Mouse (Mus musculus) limb, embryonic 14.5 days (tissue): Measurements from ENCODE around the gene Trmt5. TPM values are rescaled to one million over a fixed set of nuclear protein-coding genes. Genes with fewer than 3 reads are reported as not detected.

Experiments used
- ATAC-seq: fragments of 200-750 bp; cut with Nextera tagmentation; 2 replicates; pipeline ENCODE4 v1.8.0; 2017; ENCODE audit warnings: low read depth, moderate number of reproducible peaks, moderate TSS enrichment; ENCODE audit not compliant: low FRiP score
- DNase-seq: peaks from one replicate; pipeline ENCODE4 v3.0.0-alpha.2; 2015; ENCODE audit warnings: low spot score
- H3K27ac ChIP-seq: fragments of 300-500 bp; sonication (generic); replicated peaks from 2 replicates; pipeline ENCODE4 v1.5.1; 2014; ENCODE audit warnings: low read depth, mild to moderate bottlenecking, low read length, moderate library complexity, mixed read lengths
- H3K27me3 ChIP-seq: fragments of 300-500 bp; sonication (generic); 2 replicates; pipeline ENCODE4 v1.6.1; 2014; ENCODE audit warnings: low read length, mixed read lengths; ENCODE audit not compliant: control insufficient read depth, insufficient read depth
- H3K36me3 ChIP-seq: fragments of 300-500 bp; sonication (generic); 2 replicates; pipeline ENCODE4 v1.6.1; 2014; ENCODE audit warnings: mild to moderate bottlenecking, low read length, moderate library complexity, mixed read lengths; ENCODE audit not compliant: control insufficient read depth, insufficient read depth
- H3K4me1 ChIP-seq: fragments of 300-500 bp; sonication (generic); 2 replicates; pipeline ENCODE4 v1.6.1; 2014; ENCODE audit warnings: antibody characterized with exemption, low read length, mixed read lengths; ENCODE audit not compliant: control insufficient read depth, insufficient read depth
- H3K4me2 ChIP-seq: fragments of 300-500 bp; sonication (generic); replicated peaks from 2 replicates; pipeline ENCODE4 v1.6.1; 2014; ENCODE audit warnings: low read depth, mild to moderate bottlenecking, low read length, moderate library complexity; ENCODE audit not compliant: severe bottlenecking
- H3K4me3 ChIP-seq: fragments of 300-500 bp; sonication (generic); replicated peaks from 2 replicates; pipeline ENCODE4 v1.5.1; 2014; ENCODE audit warnings: low read length
- H3K9ac ChIP-seq: fragments of 300-500 bp; sonication (generic); 2 replicates; pipeline ENCODE4 v1.6.1; 2014; ENCODE audit warnings: mild to moderate bottlenecking, low read depth, low read length, moderate library complexity; ENCODE audit not compliant: severe bottlenecking
- H3K9me3 ChIP-seq: fragments of 300-500 bp; sonication (generic); 2 replicates; pipeline ENCODE4 v1.6.1; 2016; ENCODE audit warnings: low read length; ENCODE audit not compliant: control insufficient read depth
- POLR2A ChIP-seq: fragments of 200-500 bp; IDR thresholded peaks from 2 replicates; pipeline ENCODE4 v1.8.0; 2012; ENCODE audit warnings: inconsistent platforms, mild to moderate bottlenecking, moderate library complexity, borderline replicate concordance; ENCODE audit not compliant: insufficient read depth, insufficient read length; ENCODE audit errors: extremely low read depth
- WGBS: fragments of 180-500 bp; shearing (Covaris S2); extraction: QIAGEN DNeasy Blood & Tissue Kit; methylation state at CpG from one replicate; pipeline ENCODE4 v1.1.7; 2014; 5-methylcytosine and 5-hydroxymethylcytosine counted together
- polyA plus RNA-seq, 2 experiments: library from polyadenylated mRNA; depleted of rRNA in 1 of 2; stranded (reverse) in 1 of 2; unstranded in 1 of 2; fragments of >200 nt; fragmentation: Nextera tagmentation in 1 of 2; extraction: Ambion mirVana in 1 of 2; gene quantifications; 2 replicates each; pipeline versions ENCODE4 v1.2.1 to v1.2.3; 2012 to 2014

Gene Trmt5
- 14.1 and 15.3 TPM in 2 replicates for polyA plus RNA-seq (2012; rRNA removed)
- 14.5 and 16.6 TPM in 2 replicates for polyA plus RNA-seq (2014; fragmentation: Nextera tagmentation; extraction: Ambion mirVana)

DNA sequence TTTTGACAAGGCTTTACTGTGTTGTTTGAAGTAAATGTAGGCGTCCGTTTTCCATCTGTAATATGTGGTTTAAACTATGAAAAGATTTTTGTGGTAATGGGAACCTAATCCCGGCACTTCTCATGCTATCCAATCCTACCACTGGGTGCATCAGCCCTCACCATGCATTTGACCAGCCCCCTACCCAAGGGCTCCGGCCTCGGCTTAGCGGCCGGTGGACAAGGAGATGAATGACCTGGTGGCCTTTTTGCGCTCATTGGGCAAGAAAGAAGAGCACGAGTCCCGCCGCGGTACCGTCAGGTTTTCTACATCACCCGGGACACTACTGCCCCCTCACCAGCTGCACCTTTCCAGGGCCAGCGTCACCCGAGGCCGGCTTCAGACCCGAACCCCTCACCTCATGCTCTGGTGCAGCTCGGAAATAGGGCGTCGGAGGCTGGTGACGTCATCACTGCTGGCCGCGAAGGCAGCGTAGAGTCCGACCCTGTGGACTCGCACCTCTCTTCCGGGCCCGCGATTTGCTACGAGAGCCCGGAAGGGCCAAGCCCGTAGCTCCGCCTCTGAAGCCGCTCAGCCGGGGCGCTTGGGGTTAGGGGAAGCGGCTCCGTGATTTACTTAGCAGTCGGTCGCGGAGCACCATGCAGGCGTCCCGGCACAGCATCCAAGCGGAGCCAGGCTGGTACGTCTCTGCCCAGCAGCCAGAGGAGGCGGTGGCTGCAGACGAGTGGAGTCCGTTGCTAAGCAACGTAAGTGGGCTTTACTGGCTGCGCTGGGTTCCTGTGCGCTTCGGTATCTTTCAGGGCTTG lies at the start of gene Trmt5, which contains the start of gene Slc38a6:
Gene Trmt5 (minus strand): TSS at position 424 of the 806 bp plus-strand sequence.
Gene Slc38a6 (plus strand): TSS at position 493 of the 806 bp plus-strand sequence.
- H3K4me2 ChIP-seq, result peak within 1 kb of the TSS; percentile 79
- WGBS, result 2% methylated on average over 53 of the region's 53 CpGs
- peaks cover 7% of the 10 kb centered on the region for H3K36me3 ChIP-seq
- ATAC-seq, result peak; percentile 95
- no peaks in the 10 kb centered on the region for H3K27me3 ChIP-seq
- peaks cover 14% of the 10 kb centered on the region; the same call in 1 of the 2 replicates for H3K4me1 ChIP-seq
- no peaks in the 10 kb centered on the region for H3K9me3 ChIP-seq
- peak within 1 kb of the TSS; percentile 81 for H3K4me3 ChIP-seq
- peak; percentile 96 for DNase-seq
- H3K9ac ChIP-seq, result peak within 1 kb of the TSS; percentile 83
- 0 out of 2 replicates have a peak, but pooled peaks have one; percentile 54 for TF ChIP-seq POLR2A
- H3K27ac ChIP-seq, result peak within 1 kb of the TSS; percentile 80

- H3K9ac ChIP-seq, result no peak overlapping the region
- no peaks in the 10 kb centered on the region for H3K9me3 ChIP-seq
- no peaks in the 10 kb centered on the region for H3K36me3 ChIP-seq
- H3K27ac ChIP-seq, result no peak overlapping the region
- no peak for TF ChIP-seq POLR2A
- no peak overlapping the region for H3K4me3 ChIP-seq
- ATAC-seq (no peak), DNase-seq (peak; percentile 64)
- H3K4me2 ChIP-seq, result no peak overlapping the region
- WGBS, result 30% methylated on average over 8 of the region's 8 CpGs
- H3K4me1 ChIP-seq, result peaks cover 18% of the 10 kb centered on the region
- H3K27me3 ChIP-seq, result peaks cover 7% of the 10 kb centered on the region; the same call in 1 of the 2 replicates
Observed at GRCm38 (mm10) chr12:73334051-73334551, 47.6 kb upstream of the Trmt5 start.

DNA sequence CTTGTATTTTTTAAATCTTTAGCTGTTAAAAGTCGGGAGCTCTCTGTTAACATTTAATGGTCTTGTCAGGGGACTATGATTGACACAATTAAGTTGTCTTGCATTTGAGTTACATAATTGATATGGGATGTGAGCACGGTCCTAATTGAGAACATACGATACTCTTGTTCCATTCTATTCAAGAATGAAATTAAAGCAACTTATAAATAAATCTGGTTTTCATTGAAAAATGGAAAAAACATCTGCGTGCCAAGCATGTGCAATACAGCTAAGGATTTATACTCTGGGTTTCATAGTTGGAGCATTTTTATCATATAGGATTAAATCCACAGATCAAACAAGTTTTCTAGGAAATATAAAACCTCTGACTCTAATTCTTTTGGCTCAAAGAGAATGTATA lies 46.2 kb upstream of the Trmt5 start:
- H3K27ac ChIP-seq, result no peak overlapping the region
- TF ChIP-seq POLR2A, result no peak
- no peaks in the 10 kb centered on the region for H3K36me3 ChIP-seq
- H3K27me3 ChIP-seq, result peaks cover 6% of the 10 kb centered on the region; the same call in 1 of the 2 replicates
- ATAC-seq (no peak), DNase-seq (peak; percentile 71)
- H3K4me2 ChIP-seq, result no peak overlapping the region
- peaks cover 26% of the 10 kb centered on the region for H3K4me1 ChIP-seq
- 24% methylated on average over 4 of the region's 4 CpGs for WGBS
- H3K9me3 ChIP-seq, result no peaks in the 10 kb centered on the region
- H3K9ac ChIP-seq, result no peak overlapping the region
- no peak overlapping the region for H3K4me3 ChIP-seq

- Histone ChIP-seq H3K9me3 (no peaks in the 10 kb centered on the region), H3K27ac (no peak overlapping the region), H3K4me1 (peaks cover 28% of the 10 kb centered on the region), H3K36me3 (no peaks in the 10 kb centered on the region), H3K4me2 (no peak overlapping the region), H3K27me3 (peaks cover 4% of the 10 kb centered on the region; the same call in 1 of the 2 replicates), H3K4me3 (no peak overlapping the region), H3K9ac (no peak overlapping the region)
- WGBS, result 79% methylated on average over 7 of the region's 7 CpGs
- TF ChIP-seq POLR2A, result no peak
- DNase-seq (no peak), ATAC-seq (no peak)
Observed at GRCm38 (mm10) chr12:73330236-73330635, 43.7 kb upstream of the Trmt5 start.

- peak overlapping the region; percentile 10; the same call in 1 of the 2 replicates for H3K27ac ChIP-seq
- no peak overlapping the region for H3K4me3 ChIP-seq
- no peak for TF ChIP-seq POLR2A
- WGBS, result 61% methylated on average over 4 of the region's 4 CpGs
- 0 out of 2 replicates have a peak, but pooled peaks cover 4% of the 10 kb centered on the region for H3K27me3 ChIP-seq
- H3K36me3 ChIP-seq, result no peaks in the 10 kb centered on the region
- H3K4me2 ChIP-seq, result no peak overlapping the region
- peaks cover 21% of the 10 kb centered on the region for H3K4me1 ChIP-seq
- no peak for DNase-seq
- no peak overlapping the region for H3K9ac ChIP-seq
- H3K9me3 ChIP-seq, result no peaks in the 10 kb centered on the region
- peak; percentile 29; the same call in 1 of the 2 replicates for ATAC-seq
Observed at GRCm38 (mm10) chr12:73328448-73329167, 42.1 kb upstream of the Trmt5 start.
